Mouse (Mus musculus) kidney, embryonic 15.5 days (tissue): ENCODE measurements at regions not wholly inside any gene's neighbourhood (a gene's known extent, or its start where the extent isn't known, plus 50 kb on each side); places are given as distances from the start of the nearest gene placed in this dataset. TPM values are rescaled to one million over a fixed set of nuclear protein-coding genes. Genes with fewer than 3 reads are reported as not detected.

Experiments used
- microRNA-seq: library from miRNA; unstranded; fragments of <30 nt; microRNA quantifications from one replicate; pipeline ENCODE4, GENCODE M21; 2016

Small RNAs in the stretch of these regions (microRNA-seq; reads per million reads assigned to microRNA genes)
- gene Gm44461: not detected
